Mouse (Mus musculus) lung, postnatal 36 days (tissue): ENCODE measurements around the gene Kcnq1.
A peak's percentile ranks its signal among the peaks of the same experiment; 100 is the strongest.

Source experiments
- DNase-seq: peaks from one replicate; pipeline ENCODE4 v3.0.0; 2022; ENCODE audit warnings: mixed read lengths

Gene Kcnq1

DNA sequence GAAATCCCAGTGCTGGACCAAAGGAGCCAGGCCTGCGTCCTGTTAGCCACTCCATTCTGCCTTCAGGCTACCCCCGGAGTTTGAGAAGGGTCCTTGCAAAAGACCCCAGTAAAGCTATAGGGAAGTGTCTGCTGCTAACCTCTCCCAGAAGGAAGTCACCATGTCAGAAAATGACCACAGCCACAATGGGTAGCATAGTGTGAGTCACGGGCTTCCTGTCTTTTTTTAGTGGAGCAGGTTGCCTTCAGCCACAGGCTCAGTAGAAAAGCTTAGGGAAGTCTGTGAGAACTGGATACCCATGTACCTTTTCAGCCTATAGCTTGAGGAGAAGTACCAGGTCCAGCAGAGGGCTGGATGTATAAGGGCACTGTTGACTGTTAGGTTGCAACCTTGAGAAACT is 267.1 kb downstream of the Kcnq1 start:
- DNase-seq: no peak

DNA sequence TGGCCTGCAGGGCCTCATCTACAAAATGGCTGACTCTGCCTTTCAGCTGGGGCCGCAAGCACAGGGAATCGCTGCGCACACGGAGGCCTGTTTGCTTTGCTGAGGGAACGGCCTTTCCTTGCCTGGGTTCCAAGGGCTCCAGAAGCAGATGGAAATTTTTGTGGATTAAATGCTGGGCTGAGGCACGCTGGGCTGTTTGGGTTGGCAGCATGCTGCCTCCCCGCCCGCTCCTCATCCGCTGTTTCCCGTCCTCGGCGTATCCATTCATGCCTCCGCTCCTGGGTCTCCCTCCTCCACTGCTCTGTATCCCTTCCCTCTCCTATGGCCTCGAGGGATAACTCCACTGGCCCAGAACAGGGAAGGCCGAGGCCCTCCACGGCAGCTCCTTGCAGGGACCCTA is 269.8 kb downstream of the Kcnq1 start:
- DNase-seq: no peak

DNA sequence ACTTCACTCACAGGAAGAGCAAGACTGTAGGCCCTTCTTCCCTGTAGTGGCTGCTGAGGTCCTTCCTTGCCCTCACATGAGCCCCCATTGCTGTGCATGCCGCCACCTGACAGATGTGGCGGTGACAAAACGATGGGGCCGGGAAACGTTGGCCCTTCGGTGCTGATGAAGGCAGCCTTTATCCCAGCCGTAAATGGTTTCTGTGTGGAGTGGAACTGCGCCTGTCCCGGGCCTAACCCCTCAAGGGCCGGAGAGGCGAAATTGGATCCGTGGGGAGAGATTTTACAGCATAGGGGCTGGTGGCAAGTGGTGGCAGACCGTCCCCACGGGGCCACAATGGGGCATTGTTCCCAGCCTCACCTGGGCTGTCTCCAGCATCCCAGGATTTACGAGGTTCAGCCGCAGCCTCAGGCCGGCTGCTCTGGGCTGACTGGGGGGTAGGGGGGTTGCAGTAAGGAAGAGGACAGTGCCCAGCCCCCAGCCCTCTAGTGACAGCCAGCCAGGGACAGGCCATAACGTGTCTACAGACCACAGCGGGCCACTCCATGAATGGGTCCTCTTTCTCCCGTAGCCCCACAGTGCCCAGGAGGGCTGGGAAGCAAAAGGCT is 274.4 kb downstream of the Kcnq1 start:
- no peak for DNase-seq

DNA sequence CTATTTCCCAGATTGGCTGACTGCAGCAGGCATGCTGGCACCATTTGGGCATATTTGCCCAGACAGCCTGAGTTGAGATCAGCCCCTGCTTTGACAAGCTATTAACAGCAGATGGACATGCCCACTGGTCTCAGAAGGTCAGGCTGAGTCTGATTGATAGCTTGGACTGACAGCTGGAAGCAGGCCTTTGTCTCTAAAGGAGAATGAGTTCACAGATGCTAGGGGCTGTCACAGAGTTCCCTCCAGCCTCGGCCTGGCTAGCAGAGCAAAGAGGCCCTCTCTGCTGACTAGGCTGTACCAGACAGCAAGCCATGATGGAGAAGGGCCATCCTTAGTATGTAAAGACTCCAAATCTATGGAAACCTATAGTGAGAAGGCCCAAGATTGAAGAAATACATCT is 280.5 kb downstream of the Kcnq1 start:
- no peak for DNase-seq

DNA sequence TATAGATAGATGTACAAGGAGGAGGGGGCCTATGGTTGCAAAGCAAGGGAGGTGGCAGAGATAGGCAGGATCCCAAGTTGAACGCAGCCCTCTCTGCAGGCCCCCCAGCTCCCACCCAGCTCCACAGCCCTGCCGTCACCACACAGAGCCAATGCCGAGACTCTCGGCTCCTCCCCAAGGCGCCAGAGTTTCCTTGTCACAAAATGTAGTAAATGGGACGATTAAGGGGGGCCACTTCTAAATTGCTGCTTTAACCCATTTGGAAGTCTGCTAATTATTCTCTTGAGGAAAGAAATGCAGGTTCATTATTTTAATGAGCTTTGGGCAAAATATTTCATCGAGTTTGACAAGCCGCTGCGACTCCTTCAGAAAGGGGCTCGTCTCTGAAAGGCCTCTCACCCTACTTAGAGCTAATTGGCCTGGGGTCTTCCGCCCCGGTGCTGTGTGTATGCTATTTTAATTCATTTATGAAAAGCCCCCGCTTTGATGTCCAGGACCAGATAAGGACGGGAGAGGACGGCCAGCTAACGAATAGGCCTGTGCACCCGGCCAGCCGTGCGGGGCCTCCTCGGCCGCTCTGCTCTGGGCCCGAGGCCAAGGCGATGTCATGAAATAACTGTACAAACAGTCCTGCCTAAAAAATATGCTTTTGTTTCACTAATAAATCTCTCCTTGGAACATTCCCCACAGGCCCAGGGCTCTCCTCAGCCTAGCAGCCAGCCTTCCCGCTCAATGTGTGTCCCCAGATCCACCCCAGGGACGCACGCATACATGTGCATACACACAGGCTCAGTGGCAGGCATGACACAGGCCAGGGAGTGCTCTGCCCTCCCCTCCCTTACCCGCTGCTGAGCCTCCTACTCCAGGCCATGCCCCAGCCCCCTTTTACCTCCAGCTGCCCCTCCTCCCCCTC is 282.9 kb downstream of the Kcnq1 start:
- peak; percentile 75 for DNase-seq

DNA sequence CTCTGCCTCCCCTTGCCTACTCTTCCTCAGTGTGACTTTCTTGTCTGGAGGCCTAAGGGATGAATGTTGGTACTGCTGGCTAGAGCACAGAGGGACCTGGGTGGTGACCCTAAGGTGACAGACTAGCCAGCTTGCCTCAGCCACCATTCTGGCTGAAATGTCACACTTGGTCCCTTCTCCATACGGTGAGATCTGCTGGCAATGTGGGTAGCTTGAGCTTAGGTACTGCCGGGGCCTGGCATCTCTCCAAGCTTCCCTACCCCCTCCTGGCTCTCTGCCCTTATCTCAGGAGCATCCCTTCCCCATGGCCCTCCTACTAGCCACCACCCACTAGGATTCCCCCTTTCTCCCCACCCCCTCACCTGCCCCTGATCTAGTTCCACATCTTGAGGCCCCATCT is 283.7 kb downstream of the Kcnq1 start:
- DNase-seq: no peak

DNA sequence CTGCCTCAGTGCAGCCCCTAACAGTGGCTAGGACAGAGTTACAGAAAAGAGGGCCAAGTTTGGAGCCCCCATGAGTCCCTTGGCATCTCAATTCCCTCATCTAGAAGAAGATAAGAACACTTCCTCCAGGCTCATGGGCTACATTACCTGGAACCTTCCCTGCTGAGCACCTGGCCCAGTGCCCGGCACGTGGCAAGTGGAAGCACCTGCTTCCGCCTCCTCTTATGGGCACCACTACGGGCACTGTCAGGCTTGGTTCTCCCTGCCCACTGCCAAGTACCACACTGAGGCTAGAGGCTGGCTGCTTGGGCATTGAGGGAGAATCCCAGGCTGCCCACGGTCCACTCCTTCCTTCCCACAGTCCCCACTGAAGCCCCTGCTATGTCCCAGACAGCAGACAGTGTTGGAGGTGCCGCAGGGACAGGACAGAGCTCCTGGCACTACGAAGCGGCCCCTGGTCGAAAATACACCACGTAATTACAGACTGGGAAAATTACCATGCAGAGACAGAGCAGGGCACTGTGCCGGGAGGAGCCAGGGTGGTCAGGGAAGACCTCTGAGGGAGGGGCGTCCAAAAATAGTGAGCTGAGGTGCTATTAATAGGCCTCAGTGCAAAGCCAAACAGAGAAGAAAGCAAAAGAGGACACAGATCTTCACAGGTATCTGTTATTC is 284.3 kb downstream of the Kcnq1 start:
- peak; percentile 72 for DNase-seq

DNA sequence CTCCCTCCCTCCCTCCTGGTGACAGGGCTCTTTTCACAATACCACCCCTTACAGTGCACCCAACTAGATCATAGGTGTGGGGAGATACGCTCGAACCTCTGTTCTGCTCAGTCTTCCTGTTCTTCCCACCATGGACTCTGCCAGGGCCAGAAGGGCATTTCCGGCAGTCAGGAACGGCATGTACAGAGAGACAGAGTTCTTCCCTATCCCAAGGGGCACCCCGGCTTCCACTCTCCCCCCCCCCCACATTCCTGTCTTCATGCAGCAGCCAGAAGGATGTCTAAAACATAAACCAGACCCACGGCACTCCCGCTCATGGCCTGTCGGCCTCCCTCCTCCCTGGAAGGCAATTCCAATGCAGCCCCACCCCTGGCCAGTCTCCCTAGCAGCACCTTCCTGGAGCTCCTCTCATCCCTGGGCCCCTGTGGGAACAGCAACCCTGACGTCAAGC is 289.0 kb downstream of the Kcnq1 start:
- peak; percentile 56 for DNase-seq

DNA sequence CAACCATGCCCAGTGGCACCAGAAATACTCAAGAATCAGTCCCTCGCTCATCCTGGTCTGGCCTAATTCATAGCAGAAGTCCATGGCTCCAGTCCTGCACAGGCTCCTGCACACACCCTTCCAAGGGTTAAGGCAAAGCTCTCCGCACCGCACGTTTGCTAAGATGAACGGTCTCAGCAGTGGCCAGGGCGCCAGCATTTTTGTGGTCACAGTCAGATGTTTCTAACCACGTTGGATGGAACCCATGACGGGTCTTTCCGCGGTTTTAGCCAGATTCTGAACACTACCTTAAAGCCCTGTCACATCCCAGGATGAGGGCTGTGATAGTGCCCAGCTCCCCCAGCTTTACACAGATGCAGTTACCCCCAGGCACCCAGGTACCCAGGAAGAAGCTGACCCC is 293.6 kb downstream of the Kcnq1 start:
- DNase-seq: no peak

DNA sequence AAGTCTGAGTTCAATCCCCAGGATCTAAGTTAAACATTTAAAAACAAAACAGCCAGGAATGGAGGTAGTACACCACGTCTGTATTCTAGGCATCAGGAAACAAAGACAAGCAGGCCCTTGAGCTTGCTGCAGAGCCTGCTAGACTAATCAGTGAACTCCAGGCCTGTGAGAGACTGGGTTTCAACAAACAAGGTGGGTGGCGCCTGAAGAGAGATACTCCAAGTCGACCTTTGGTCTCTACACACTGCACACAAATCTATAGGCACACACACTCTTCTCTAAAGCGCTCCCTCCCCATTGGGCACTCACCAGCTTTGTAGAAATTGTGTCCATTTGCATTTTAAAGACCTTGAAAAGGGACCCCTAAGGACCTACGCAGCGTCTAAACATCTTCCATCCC is 294.4 kb downstream of the Kcnq1 start:
- no peak for DNase-seq

DNA sequence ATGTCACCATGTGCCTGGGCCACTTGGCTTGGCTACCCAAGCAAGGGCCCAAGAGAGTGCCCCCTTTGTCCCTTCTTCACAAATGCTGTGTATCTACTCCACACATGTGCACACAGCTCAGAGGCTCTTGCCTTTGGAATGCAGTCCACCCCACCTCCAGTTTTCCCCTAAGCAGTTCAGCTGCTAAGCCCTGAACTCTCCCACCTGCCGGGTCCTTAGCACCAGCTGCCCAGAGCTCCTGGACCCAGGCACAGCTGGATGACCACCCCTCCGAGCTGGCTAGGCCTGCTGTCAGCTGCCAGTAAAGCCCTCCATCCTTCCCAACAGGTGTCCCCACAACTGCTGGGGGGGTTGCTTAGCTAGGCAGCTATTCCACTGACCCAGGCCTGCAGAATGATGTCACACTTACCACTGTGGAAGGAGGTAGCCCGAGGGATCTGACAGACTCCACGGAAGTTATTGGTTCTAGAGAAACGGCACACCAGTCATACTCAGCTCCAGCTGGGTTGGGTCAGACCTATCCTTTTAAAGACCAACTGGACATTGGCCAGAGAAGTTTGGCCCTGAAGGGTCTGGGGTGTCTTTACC is 295.4 kb downstream of the Kcnq1 start:
- DNase-seq: no peak

DNA sequence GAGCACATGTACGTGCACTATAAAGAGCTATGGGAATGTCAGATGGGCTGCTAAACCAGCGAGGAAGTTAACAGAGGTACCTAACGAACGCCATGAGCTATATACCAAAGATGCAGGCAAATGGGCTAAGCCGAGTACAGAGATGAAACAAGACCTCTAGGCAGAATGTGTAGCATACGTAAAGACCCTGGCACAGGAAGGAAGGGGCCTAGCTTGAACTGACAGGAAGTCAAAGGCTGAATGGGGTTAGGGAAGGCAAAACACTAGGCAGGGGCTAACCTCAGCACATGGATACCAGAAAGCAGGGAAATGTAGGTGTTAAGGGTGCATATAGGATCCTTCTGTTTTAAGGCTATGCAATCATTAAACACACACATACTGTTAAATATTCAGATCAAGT is 298.1 kb downstream of the Kcnq1 start:
- no peak for DNase-seq

DNA sequence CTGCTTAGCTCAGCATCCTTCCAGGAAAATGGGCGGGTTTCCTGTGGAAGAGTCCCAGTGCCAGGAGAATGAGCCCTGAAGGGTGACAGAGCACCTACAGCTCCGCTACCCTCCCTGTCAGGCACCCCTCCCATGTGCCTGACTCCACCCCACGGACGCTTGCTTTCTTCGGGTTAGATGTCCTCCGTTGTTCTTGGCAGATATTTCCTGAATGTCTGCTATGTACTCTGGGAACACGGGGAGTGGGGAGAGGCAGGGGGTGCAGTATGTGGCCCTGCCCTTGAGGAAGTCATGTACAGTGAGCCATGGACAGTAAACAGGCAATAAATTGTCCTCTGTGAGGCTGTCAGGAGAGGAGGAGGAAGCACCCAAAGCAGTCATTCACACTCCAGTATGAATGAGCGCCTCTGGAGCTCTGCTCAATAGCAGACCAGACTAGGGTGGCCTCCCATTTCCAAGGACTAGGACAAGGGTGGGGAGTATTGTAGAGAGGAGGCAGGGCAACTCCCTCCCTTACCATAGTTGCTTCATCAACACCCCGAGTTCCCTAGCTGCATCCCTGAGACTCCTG is 301.9 kb downstream of the Kcnq1 start:
- DNase-seq: peak; percentile 60

DNA sequence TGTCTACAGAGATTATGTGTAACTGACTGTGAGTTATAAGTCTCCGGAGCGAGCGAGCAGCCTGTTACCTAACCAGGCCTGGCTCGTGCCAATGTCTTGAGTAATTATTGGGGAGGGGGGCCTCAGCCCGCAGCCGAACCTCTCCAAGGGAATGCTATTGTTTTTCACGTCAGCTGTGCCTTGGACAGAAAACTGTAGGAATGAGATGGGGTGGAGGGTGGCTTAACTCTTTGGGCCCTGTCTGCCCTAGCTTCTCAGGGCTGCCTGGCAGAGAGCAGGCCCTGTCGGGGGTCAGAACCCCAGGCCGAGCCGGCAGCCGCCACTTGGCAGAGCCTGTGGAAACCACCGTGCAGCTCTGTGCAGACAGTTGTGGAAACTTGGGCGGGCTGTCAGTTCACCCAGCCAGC is 302.5 kb downstream of the Kcnq1 start:
- DNase-seq: peak; percentile 70

DNA sequence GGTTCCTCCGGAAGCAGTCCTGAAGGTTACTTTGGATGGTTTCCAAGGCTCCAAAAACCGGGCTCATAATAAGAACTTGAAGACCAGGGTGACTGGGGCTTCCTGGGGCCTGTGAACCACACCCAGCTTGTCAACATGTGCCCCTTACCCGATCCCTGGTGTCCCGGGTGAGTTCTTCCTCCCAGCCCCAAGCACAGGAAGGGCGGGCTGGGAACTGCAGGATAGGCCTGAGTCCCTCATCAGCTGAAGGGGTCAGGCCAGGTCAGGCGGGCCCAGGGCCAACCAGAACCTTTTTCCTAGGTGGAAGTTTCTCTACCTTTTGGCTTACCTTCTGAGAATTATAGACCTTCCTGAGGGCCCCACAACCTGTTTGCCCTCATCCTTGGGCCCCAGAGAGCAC is 306.4 kb downstream of the Kcnq1 start:
- peak; percentile 26 for DNase-seq

DNA sequence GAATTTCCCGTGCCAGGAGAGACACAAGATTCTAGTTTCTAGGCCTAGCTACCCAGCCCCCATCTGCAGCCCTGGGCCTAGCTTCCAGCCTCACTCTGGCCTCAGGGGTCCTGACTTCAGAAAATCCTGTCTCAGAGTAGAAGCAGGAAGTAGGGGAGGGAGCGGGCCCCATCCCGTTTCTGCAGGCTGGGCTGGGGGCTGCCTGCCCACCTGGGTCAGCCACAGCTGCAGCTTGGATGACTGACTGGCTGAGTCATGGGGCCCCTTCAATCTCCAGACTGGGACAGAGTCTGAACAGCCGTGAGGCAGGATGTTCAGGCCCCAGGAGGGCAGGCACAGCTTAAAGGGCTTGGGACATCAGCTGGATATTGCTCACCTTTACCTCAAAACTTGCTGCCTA is 308.9 kb downstream of the Kcnq1 start:
- no peak for DNase-seq

DNA sequence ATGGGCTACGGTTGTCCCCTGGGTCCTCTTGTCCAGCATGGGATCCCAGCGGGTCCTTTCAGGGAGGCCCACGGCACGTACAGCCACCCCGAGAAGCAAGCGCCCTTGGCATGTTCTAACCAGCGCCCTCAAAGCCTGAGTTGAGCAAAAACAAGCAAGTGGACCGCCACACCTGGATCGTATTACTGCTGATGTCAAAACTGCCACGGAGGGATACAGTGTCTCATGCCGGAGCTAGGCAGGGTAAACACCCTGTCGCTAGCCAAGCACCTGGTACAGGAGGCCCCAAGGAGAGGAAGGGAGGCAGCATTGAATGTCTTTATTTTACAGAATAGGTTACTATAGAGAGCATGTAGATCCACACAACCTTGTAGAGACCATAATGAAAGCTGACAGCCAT is 310.2 kb downstream of the Kcnq1 start:
- no peak for DNase-seq

DNA sequence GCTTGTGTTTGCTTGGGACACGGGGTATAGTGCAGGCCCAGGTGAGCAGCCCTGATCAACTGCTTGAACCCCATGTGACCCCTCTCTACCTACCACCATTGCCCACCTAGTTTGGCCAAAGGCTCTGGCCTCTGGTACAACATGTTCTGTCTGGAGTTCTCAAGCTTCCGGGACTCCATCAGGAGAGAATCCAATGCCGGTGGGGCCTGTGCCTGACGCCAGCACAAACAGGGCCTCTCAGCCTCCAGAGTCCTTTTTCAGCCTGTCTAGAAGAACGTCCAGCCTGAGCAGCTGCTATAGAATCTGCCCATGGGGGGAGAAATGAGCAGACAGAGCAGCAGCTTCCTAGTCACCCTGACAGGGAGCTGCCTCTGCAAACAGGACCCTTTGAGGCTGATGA is 311.7 kb downstream of the Kcnq1 start:
- DNase-seq: no peak

DNA sequence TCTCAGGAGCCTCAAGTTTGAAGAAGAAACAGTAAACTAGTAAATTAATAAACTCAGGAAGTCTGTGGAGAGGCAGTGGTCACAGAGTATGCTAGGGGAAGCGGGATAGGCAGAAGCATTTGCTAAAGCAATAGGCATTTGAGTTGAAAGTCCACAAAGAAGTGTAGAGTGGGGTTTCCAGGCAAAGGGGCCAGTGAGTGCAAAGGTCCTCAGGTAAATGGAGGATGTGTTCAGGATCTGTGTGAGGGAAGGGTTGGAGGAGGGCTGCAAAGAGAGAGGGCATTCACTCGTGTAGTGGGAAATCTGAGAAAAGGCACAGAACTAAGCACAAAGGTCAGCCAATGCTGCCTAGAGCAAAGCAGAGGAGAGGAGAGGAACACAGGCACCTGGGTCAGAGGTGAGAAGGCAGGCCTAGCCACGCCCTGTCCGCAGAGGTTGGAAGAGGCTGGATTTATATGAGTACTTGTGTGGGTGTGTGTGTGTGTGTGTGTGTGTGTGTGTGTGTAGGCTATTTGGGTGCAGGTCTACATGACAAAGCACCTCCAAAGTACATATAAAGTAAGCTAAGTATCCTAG is 313.5 kb downstream of the Kcnq1 start:
- no peak for DNase-seq

DNA sequence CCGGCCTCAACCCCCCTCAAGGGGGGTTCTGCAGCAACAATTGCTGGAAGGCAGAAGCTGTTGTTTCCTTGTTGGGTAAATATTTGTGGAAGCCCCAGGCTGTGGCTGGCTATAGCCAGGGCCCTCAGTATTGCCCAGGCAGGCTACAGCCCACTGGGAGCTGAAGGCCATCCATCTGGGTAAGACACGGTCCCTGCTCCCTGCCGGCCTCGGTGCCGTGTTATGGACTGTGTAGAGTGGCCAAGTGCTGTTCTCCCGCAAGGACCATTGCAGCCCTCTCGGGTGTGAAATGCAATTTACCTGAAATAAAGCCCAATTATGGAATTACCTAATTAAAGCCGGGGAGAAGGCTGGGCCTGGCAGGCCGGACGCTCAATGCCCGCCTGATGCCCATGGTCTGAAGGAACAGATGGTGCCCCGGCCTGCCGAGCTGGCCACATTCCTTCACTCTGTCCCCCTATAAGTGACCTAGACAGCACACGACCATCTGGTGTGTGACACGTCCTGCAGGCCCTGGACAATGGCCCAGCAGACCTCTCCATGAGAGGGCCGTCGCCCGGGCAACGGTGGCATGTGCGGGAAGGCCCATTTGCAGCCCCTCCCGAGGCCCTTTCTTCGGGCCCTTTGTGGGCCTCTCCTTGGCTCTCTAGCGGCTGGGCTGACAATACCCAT is 322.1 kb downstream of the Kcnq1 start:
- no peak for DNase-seq

DNA sequence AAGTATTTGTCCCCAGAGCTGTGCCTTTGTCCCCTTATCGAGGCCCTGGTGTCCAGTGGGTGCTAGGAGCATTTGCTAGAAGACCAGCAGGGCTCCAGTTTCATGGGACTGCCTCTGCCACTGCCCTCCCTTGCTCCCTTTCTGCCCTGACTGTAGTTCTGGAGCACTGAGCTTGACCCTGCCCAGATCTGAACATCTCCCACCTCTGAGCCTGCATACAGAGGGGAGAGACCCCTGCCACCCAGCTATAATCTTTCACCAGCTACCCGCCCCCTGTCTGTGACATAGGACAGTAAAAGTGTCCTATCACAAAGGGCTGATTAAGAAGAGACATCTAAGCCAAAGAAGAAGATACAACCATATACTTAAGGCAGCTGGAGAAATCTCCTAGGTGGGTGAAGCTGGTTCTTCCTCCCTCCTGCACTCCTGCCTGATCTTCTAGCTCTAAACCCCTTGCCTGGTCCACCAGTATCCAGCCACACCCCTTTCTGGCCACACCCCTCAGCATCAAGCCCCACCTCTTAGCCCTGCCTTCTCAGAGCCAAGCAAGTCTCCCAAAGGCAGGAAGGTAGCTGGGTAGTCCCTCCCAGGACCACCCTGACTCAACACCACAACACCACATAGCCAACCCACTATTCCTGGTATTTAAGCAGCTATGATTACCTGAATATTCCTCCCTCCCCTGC is 322.8 kb downstream of the Kcnq1 start:
- DNase-seq: no peak

DNA sequence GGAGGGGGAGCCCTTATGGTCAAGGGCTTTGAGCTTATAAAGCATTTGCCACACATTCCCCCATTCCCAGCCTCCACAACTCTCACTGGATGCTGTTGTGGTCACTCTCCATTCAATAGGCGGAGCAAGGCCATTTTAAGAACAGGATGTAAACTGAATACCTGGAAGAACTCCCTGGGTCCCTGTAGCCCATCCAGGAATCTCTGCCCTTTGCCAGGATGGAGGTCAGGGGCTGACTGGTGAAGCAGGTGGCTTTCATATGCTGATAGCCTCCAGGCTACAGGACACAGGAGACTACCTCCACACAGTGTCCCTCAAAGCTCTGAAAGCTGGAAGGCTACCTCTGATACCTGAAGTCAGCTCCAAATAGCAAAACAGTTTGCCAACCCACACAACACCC is 326.5 kb downstream of the Kcnq1 start:
- DNase-seq: no peak
